Mouse (Mus musculus): ENCODE results near the gene 4931428L18Rik. TPM values are rescaled to one million over a fixed set of nuclear protein-coding genes. Genes with fewer than 3 reads are reported as not detected.

Gene 4931428L18Rik
- polyA plus RNA-seq, 1 experiment from 2014 or later = not detected

- no peaks in the 10 kb centered on the region for H3K27me3 ChIP-seq (replicated peaks; ENCODE audit: control insufficient read depth, insufficient read depth, low read length)
- peak; percentile 56 for ATAC-seq
- H3K4me2 ChIP-seq (ENCODE audit: low read length) = peak overlapping the region; percentile 51
- peak; percentile 63 for DNase-seq (ENCODE audit: low spot score)
- H3K36me3 ChIP-seq (ENCODE audit: control insufficient read depth, insufficient read depth, low read length) = peaks cover 15% of the 10 kb centered on the region
- H3K9me3 ChIP-seq (replicated peaks; ENCODE audit: control insufficient read depth, low read length) = no peaks in the 10 kb centered on the region
- peak overlapping the region; percentile 99 for H3K27ac ChIP-seq (ENCODE audit: low read depth, low read length)
- H3K4me1 ChIP-seq (ENCODE audit: control insufficient read depth, insufficient read depth, low read length) = peaks cover 15% of the 10 kb centered on the region
- under 1% methylated on average over 70 of the region's 85 CpGs for WGBS
- H3K9ac ChIP-seq (ENCODE audit: low read length) = peak overlapping the region; percentile 98
- peak overlapping the region; percentile 88 for H3K4me3 ChIP-seq (ENCODE audit: low read depth, low read length)
These were observed 273.4 kb downstream of the 4931428L18Rik start for GRCm38 (mm10) chr1:30948950-30949639.

DNA sequence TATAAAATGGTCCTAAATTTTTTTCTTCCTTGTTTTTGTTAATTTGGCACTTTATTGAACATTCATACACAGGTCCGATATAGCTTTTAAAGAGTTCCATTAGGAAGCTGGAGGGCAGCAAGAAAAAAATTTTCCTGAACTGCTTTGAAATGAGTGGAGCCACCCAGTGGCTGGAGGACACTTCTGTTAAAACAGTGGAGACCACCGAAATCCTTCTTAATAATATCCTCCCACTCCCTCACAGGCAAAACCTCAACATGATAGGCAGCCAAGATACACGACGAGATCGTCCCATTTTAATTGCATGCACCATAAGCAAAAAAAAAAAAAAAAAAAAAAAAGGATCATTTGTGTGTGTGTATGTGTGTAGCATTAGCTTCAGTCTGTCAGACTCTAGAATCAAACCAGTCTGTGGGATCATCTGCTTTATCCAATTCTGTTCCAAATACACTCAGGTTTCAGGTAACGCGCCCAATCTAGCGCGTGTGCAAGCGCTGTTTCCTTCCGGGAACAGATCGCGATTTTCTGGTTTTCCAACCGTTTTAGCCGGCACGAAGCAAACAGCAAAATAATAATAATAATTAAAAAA is 274.0 kb downstream of the 4931428L18Rik start:
- ATAC-seq (no peak), DNase-seq (ENCODE audit: low spot score) (peak; percentile 78)
- Histone ChIP-seq H3K36me3 (ENCODE audit: control insufficient read depth, insufficient read depth, low read length) (peaks cover 22% of the 10 kb centered on the region), H3K4me3 (ENCODE audit: low read depth, low read length) (peak overlapping the region; percentile 88), H3K9me3 (replicated peaks; ENCODE audit: control insufficient read depth, low read length) (no peaks in the 10 kb centered on the region), H3K4me2 (ENCODE audit: low read length) (peak overlapping the region; percentile 51), H3K27ac (ENCODE audit: low read depth, low read length) (peak overlapping the region; percentile 99), H3K4me1 (ENCODE audit: control insufficient read depth, insufficient read depth, low read length) (peaks cover 15% of the 10 kb centered on the region), H3K9ac (ENCODE audit: low read length) (peak overlapping the region; percentile 98), H3K27me3 (replicated peaks; ENCODE audit: control insufficient read depth, insufficient read depth, low read length) (no peaks in the 10 kb centered on the region)
- WGBS = under 1% methylated on average over 16 of the region's 16 CpGs

Other genes starting within 250 kb of the 4931428L18Rik start
- not detected in 2 replicates for gene AC153137.1, start 244.7 kb downstream of the 4931428L18Rik start, polyA plus RNA-seq (2014; fragmentation: Nextera tagmentation; extraction: Ambion mirVana)
- not detected in 2 replicates for gene Lgsn, start 46.3 kb downstream of the 4931428L18Rik start, polyA plus RNA-seq (2014; fragmentation: Nextera tagmentation; extraction: Ambion mirVana)
- gene Pih1d3, start 154 bp upstream of the 4931428L18Rik start, polyA plus RNA-seq (2014; fragmentation: Nextera tagmentation; extraction: Ambion mirVana) = not detected in 2 replicates

All from forebrain, embryonic 14.5 days (tissue).